Mouse (Mus musculus) heart, adult 10 weeks (tissue): ENCODE results near the gene 4921501E09Rik. TPM values are rescaled to one million over a fixed set of nuclear protein-coding genes. Genes with fewer than 3 reads are reported as not detected.

Experiments
- polyA plus RNA-seq: library from polyadenylated mRNA; stranded (reverse); fragments of 350-450 nt; fragmentation: Illumina TruSeq; extraction: RNeasy Lipid Tissue Mini Kit (QIAGEN cat#74804); gene quantifications from one replicate; pipeline ENCODE4 v1.2.3, GENCODE M21; 2014; ENCODE audit warnings: low read depth, low replicate concordance

The 4921501E09Rik gene
- not detected for polyA plus RNA-seq

DNA sequence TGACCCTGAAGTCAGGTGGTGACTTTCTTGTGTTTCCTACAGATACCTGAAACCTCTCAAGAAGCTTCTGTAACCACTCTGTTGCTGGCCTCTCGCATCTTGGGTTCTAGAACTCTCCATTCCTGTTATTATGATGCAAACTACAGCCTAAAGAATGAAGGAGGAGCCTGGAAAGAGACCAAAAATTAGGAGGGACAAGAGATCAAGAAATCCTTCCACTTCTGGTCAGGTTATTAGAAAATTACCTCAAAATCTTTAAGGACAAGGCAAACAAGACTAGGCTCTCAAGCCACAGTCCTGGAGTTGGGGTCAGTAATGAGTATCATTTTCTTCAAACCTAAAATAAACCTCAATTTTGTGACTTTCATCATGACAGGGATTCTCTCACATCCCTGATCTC is at the start of gene 4921501E09Rik:
Gene 4921501E09Rik (minus strand): TSS at position 101 of the 400 bp plus-strand sequence.

GRCm38 (mm10) chr17:33089220-33089949 is 21.5 kb upstream of the 4921501E09Rik start, which contains the start of gene Zfp563:
Gene Zfp563 (plus strand): TSS chr17:33089310.

DNA sequence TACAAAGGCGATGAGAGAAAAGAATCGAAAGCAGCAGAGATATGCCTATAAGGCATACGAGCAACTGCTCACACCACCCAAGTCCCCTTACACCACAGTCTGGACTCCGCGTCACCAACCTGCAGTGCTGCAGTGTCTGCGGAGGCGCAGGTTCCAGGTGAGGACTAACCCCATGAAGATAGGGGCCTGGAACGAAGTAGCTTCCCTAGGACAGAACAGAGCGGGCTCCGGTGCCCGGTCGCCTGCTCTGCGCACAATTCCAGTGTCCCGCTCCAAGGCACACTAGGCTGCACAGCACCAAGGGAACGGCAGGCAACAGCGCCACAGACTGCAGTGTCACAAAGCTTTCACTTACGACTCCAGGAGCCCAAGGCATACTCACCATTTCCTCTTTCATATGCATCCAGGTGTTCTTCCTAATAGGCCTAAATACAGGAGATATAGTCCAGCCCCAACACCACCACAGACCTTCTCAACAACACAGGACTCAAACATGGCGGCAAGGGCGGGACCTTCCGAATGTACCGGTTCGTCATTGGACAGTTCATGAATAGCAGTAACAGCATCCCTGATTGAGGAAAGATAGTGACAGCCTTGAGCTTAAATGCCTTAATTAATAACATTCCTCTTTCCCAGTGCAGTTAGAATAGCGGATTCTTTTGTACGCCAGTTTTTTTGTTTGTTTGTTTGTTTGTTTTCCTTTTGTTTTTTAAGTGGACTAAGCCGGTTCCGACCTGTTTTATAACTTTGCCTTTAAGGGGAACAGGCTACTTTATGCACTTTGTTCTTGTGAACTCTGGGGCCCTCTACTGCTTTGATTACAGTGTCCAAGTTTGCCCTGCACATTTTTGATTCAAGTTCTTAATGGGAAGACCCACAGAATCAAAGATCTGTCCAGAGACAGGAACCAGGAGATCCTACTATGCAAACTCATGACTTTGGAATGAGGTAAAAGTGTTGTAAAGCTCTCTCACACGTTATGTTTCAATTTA is 34.7 kb downstream of the 4921501E09Rik start, which contains the start of gene Zfp763:
Gene Zfp763 (minus strand): TSS at position 503 of the 992 bp plus-strand sequence.

Other genes with a start within 250 kb of the 4921501E09Rik start
- 4.9 TPM for gene Zfp799, start 237.8 kb downstream of the 4921501E09Rik start, polyA plus RNA-seq
- 6.5 TPM for gene Zfp870, start 176.4 kb downstream of the 4921501E09Rik start, polyA plus RNA-seq
- gene Cyp4f14, start 150.7 kb downstream of the 4921501E09Rik start, polyA plus RNA-seq, result 0.73 TPM
- 19.5 TPM for gene Cyp4f13, start 120.7 kb downstream of the 4921501E09Rik start, polyA plus RNA-seq
- gene Zfp472, start 102.2 kb downstream of the 4921501E09Rik start, polyA plus RNA-seq, result 2.9 TPM
- gene Zfp952, start 74.9 kb downstream of the 4921501E09Rik start, polyA plus RNA-seq, result 6.6 TPM
- gene Zfp763, start 34.7 kb downstream of the 4921501E09Rik start, polyA plus RNA-seq, result 2.8 TPM
- gene Zfp563, start 21.3 kb upstream of the 4921501E09Rik start, polyA plus RNA-seq, result 3.6 TPM
- gene Morc2b, start 71.6 kb upstream of the 4921501E09Rik start, polyA plus RNA-seq, result 0.47 TPM
- not detected for gene Olfr55, start 100.4 kb upstream of the 4921501E09Rik start, polyA plus RNA-seq
- not detected for gene Olfr239, start 123.2 kb upstream of the 4921501E09Rik start, polyA plus RNA-seq
- 0.13 TPM for gene Olfr1564, start 153.6 kb upstream of the 4921501E09Rik start, polyA plus RNA-seq
- 11.8 TPM for gene Zfp955a, start 187.1 kb upstream of the 4921501E09Rik start, polyA plus RNA-seq
- not detected for gene Olfr63, start 196.6 kb upstream of the 4921501E09Rik start, polyA plus RNA-seq
- gene Zfp955b, start 221.5 kb upstream of the 4921501E09Rik start, polyA plus RNA-seq, result 9.9 TPM